Mouse (Mus musculus) layer of hippocampus, adult 9-10 months (tissue): ENCODE data around the gene Cmtm5.
A peak's percentile ranks its signal among the peaks of the same experiment; 100 is the strongest.

ENCODE experiments used
- DNase-seq: peaks from one replicate; pipeline ENCODE4 v3.0.0; 2022; ENCODE audit warnings: low spot score

The Cmtm5 gene

DNA sequence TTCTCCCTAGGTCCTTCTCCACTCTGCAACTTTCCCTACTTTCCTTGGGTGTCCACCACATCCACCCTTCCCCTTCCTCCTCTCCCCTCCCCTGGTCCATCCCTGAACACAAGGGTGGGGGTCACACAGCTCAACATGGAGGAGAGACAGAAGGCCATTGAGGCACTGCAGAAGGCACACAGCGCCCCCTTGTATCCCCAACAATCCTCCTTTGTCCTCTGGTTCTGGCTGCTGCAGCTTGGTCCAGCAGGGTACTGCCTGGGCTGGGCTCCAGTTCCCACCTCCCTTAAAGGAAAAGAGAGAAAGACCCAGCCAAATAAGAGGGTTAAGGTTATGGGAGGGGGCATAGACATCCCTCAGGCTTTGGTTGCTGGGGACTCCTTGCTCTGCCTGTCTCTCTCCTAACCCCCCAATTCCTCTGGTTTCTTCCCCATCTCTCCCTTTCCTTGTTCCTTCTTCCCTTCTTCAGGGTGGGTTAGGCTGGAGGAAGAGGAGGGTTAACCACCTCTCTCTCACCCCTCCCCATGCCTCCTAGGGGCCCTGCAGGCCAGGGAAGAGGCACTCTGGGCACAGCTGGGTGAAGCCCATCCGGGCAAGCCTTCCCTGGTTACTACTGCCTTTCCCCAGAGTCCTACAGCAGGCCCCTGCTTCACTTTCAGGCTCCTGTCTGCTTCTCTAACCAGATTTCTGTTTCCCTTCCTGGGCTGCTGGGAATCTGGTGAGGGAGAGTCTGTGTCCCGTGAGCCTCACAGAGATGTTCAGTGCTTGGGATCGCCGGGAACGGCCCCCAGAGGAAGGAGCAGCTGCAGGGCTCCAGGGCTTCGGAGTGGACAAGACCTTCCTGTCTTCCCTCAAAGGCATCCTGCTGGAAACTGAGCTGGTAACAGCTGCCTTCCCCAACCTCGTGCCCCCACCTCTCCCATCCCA is at the start of gene Cmtm5:
Gene Cmtm5 (plus strand): TSS at position 358 of the 927 bp plus-strand sequence.
- peak; percentile 40 for DNase-seq

GRCm38 (mm10) chr14:54892200-54892599 is 43.9 kb upstream of the Cmtm5 start, which contains the start of gene Pabpn1:
Gene Pabpn1 (plus strand): TSS chr14:54892500.
- DNase-seq: no peak

DNA sequence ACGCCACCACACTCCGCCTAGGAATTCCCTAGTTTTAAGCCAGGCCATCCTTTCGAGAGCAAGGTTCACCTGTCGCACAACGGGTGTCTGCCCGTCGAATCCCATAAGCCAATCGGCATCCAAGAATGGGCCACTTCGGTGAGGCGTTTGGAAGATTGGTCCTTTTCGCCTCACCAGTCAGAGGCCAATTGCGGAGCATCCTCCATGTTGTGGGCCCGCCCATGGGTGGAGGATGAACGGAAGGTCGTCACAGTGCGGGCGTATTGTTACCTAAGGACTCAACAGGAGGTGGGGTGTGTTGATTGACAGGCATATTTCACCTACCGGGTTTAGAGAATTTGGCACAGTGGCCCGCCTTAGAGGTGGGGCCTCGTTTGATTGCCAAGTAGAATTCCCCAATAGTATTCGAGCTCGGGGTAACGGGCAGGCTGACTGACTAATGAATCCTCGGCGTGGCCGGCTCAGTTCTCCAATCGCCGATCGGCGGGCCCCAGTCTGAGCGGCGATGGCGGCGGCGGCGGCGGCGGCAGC is 42.3 kb upstream of the Cmtm5 start:
- DNase-seq: peak; percentile 99

DNA sequence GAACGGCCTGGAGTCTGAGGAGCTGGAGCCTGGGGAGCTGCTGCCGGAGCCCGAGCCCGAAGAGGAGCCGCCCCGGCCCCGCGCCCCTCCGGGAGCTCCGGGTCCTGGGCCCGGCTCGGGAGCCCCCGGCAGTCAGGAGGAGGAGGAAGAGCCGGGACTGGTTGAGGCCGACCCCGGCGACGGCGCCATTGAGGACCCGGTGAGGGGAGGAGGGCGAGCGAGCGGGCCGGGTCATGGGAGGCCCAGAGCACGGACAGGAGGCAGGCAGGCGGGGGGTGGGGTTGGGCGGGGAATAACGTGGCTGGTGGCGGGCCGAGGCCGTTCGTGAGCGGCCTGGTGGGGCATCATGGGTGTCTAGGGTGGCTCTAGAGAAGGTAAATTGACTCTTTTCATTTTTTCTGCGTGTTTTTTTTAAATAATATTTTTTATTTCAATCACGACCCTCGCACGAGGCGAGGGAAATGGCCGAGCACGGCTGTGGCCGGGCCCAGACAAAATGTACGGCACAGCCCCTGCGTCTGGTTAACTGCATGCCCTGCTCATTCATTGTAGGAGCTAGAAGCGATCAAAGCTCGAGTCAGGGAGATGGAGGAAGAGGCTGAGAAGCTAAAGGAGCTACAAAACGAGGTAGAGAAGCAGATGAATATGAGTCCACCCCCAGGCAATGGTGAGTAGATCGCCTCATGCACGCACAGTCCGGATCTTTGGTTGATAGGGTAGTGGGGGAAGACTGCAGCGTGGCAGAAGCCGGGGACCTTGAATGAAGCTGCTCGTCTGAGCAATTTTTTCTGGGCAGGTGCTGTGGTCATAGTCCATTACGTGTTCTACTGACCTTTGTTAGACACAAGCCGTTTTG is 41.5 kb upstream of the Cmtm5 start:
- DNase-seq: no peak

GRCm38 (mm10) chr14:54897445-54897844 is 38.6 kb upstream of the Cmtm5 start:
- no peak for DNase-seq

DNA sequence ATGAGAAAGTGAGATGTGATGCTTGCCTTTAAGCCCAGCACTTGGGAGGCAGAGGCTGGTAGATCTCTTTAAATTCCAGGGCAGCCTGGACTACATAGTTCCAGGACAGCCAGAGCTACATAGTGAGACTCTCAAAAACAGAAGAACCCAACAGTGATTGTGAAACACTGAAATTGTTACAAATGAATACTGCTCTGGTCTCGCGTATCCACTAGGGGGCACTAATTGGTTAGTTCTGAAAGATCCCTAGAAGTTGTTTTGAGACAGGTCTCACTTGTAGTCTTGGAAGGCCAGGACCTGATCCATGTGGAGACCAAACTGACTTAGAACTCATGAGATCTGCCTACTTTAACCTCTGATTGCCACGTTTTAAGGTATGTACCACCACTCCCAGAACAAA is 35.7 kb upstream of the Cmtm5 start:
- peak; percentile 92 for DNase-seq

DNA sequence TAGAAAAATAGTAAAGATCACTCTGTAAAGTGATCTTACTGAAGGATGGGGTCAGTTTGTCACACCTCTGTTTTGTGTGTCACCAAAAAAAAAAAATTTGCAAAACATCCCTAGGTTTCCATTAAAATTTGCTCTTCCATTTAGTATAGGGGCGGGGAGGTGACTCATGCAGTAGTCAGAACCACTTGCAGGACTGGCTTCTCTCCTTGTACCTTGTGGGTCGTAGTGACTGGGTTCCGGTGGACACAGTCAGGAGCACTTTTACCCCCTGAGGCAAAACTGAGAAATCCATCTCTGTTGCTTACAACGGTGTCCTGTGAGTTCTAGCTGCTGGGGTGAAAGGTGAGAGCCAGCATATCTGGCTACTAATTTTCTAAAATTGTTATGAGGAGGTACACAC is 32.4 kb upstream of the Cmtm5 start:
- DNase-seq: no peak

- no peak for DNase-seq
Observed at GRCm38 (mm10) chr14:54908682-54909081, 27.4 kb upstream of the Cmtm5 start.

DNA sequence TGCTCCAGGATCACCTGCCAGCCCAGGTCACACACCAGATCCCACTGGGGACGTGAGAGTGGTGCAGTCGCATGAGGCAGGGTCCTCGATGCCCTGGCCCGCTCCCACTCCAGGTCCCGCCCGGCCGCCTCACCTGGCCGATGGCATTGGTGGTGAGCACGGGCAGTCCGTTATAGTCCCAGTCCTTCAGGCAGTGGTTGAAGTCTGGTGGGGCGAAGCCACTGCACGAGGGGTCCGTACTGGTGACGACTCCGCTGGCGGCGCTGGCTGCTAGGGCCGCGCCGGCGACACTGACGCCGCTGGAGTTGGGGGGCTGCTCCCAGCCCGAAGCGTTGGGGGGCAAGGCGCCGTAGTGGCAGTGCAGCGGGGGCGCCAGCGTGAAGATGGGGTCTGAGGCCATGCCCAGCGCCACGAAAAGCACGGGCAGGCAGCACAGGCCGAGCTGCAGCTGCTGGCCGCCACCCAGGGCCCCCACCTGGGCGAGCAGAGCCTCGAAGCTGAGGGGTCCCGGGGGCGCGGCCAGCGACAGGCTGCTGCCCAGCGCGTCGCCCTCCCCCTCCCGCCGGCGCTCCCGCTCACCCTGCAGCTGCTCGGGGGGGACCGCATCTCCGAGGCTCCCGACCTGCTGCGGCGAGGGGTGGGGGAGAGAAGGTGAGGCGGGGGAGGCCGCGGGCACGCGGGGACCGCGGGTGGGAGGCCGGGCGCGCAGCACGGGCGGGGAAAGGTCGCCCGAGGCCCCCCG is 23.8 kb upstream of the Cmtm5 start:
- no peak for DNase-seq

DNA sequence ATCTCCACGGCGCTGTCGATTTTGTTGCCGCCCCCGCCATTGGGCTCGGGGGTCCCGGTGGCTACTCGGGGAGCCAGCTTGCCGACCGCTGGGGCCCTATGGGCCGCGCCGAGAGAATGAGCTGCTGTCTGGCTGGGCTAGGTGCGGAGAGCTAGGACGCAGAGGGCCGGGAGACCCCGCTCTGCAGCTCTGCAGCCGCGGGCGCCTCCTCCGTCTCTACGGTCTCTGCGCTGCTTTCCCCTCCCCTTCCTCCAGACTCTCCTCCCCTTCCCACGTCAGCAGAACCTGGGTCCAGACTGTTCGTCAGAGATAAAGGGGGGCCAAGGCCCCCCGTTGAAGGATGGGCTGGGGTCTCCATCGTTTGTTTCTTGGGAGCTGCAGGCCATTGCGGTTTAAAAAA is 23.2 kb upstream of the Cmtm5 start, which contains the start of gene Slc22a17:
Gene Slc22a17 (minus strand): TSS at position 247 of the 400 bp plus-strand sequence.
- peak; percentile 54 for DNase-seq

GRCm38 (mm10) chr14:54913343-54913742 is 22.7 kb upstream of the Cmtm5 start:
- DNase-seq: no peak

DNA sequence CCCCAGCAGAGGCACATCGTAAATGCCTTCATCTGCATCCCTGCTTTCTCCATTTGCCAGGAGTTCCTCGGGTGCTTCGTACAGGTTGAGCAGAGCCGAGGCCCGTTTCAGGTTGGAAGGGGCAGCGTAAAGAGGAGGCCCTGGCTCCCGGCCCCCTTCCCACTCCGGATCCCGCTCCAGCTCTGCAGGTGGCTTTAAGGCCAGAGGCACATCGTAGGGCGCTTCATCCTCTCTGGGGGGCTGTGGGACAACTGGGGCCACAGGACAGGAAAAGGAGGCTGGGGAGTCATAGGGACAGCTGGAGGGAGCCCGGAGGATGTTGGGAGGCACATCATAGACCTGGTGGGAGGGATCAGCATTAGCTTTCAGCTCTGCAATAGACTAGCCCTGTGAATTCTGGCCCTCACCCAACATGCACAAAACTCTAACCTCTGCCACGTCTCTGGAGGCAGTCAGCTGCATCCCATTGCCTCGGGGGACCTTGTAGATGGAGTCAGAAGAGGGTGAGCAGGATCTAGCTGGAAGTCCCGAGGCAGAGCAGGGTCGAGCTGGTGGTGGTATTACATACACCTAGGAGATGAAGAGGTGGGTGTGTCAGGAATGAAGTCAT is 15.9 kb upstream of the Cmtm5 start:
- no peak for DNase-seq

DNA sequence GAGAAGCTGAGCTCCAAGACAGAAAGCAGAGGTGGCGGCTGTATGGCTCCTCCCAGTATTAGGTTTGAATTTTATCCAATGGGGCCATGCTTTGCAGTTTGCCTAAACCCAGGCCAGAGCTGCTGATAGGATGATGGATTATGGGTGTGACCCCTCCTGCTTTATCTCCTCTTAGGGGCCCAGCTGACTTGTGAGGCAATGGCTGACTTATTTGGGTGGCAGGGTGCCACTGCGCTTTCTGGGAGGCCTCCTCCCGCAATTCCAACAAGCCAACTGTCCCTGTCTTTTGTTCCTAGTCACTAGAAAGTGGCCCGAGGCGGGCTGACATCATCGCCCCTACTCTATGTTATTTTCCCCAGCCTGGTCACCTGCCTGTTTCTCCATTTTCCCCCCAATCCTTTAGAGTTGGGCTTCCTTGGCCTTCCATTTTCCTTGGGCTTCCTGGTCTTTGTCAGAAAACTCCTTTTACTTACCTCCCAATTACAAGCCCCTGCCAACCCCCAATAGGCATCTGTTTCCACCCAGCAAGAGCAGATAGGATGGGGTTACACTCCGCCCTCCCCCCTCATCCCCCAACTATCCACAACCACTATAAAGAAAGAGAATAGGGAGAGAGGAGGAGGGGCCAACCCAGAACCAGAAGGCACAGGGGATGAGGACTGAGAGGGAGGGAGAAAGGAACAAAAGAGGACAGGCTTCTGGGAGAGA is 11.3 kb upstream of the Cmtm5 start:
- DNase-seq: no peak

DNA sequence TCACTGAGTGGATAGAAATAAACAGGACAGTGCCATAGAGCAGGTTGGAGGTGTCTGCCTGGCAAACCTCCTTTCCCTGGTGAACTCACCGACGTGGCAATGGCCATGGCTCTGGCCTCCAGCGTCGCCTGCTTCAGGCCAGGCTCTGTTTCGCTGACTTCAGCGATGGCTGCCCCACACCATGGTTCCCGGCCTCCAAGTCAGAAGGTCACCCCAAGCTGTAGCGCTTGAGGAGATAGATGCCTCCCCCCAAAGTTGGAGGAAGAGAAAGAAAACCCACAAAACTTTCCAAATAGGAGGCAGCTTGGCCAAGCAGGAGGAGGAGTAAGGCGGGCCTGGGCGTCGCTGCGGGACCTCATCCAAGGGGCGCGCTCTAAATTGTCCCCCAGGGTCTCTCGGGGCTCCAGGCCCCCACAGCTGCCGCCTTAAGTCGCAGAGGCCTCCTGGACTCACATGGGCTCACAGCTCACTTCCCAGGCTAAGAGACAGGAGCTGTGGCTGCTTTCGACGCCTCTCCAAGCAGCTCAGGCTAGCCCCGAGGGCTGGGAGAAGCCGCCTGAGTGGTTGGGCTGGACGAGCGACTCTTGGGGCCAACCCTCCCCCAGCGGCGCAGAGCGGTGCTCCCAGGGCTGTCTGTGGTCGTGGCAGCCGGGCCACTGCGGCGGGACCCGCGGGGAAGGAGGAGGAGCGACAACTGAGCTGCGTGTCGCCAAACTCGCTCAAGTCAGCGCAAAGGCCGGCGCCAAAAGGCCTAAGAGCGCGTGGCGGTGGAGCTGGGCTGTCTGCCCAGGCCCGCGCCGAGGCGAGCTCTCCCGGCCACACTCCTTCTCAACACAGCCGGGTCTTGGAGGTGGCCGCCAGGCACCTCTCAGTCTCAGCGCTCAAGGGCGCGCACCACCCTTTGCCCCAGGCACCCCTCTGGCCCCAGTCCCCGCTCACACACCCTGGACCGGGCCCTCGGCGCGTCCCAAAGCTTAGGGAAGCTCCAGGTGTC is 10.4 kb upstream of the Cmtm5 start, which contains the start of gene Efs:
Gene Efs (minus strand): TSS at position 778 of the 994 bp plus-strand sequence.
- no peak for DNase-seq

DNA sequence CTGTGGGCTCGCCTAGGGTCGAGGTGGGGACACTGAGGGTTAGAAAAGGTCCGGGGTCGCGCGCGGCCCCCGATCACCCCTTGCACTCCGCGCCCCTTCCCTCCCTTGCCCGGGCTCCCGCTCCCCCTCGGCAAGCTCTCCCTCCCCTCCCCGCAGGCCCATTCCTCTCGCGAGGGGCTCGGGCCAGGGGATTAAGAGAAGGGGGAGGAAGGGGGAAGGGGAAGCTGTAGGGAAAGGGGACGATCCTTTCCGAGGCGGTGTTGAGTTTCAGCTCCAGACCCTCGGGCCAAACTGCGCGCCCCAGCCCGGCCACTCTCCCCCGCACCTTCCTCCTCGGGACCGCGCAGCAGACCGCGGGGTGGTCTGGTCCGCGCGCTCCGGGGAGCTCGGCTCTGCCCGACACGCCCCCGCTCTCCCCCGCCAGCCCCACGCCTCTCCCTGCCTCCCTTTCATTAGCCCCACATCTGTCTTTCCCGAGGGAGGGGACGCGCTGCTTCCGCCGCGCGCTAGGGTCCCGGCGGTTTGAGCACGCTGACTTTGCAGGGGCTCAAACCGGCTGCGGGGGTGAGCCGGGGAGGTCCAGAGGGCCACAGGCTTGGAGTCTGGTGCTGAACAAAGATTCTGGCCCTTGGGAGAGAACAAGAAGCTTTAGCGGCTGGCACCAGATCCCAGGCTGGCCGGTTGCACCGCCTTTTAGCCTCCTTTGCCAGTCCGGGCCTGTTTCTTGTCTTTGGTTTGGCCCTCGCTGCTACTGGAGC is 9.5 kb upstream of the Cmtm5 start:
- no peak for DNase-seq

- no peak for DNase-seq
Observed at GRCm38 (mm10) chr14:54927296-54927695, 8.8 kb upstream of the Cmtm5 start.

DNA sequence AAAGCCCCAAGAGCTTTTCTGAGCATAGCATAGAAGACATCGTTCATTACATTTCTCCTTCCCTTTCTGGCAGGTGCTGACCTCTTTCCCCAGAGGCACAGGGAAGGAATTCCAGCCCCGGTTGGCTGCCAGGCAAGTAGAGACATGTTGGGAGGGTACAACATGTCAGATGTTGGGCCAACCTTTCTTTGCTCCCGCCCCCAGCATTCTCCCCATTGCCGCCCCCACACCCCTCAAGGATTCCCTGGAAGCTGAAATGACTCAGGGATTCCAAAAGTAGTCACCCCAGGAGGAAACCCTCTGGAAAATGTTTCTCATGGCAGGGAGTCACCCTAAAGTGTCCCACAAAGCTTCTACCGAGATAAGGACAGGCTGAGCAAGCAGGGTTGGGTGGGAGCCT is 6.3 kb upstream of the Cmtm5 start:
- no peak for DNase-seq

- DNase-seq: no peak
Observed at GRCm38 (mm10) chr14:54930431-54930830, 5.6 kb upstream of the Cmtm5 start.
